Mouse (Mus musculus) cerebellum, adult 11 months (tissue): ENCODE measurements around the gene Nbeal1.
"Not testable (repeated sequence)": the region's sequence is repeated elsewhere in the genome, so short reads cannot be mapped to it uniquely, and the experiment has no call there.

Experiments used
- DNase-seq: peaks from one replicate; pipeline ENCODE4 v3.0.0; 2022

Gene Nbeal1

GRCm38 (mm10) chr1:60179932-60180783, at the start of gene Nbeal1:
Nbeal1 (plus strand) TSS chr1:60180599.
- DNase-seq, result peak; percentile 99

- no peak for DNase-seq
Observed at GRCm38 (mm10) chr1:60137346-60137745, 43.1 kb upstream of the Nbeal1 start.

DNA sequence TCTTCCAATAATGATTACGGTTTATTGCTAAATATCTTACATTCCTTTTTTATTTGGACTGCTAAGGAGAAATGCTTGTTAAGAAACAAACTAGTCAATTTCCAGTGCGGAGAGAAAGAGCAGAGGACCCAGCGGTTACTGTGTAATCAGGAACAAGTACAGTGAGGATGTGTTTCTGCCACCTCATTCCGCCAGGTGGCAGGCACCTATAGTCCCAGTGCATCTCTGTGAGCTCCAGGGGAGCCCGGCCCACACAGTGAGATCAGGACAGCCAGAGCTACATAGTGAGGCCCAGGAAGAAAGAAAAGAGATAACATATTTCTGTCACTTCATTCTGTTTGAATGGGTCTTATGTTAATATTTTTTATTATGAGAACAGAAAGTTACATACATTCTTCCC, 27.7 kb upstream of the Nbeal1 start:
- DNase-seq, result no peak

GRCm38 (mm10) chr1:60156651-60157050, 23.7 kb upstream of the Nbeal1 start:
- no peak for DNase-seq

GRCm38 (mm10) chr1:60158411-60158810, 22.0 kb upstream of the Nbeal1 start:
- DNase-seq, result no peak

- DNase-seq, result no peak
Observed at GRCm38 (mm10) chr1:60163676-60164075, 16.7 kb upstream of the Nbeal1 start.

GRCm38 (mm10) chr1:60169626-60170025, 10.8 kb upstream of the Nbeal1 start:
- no peak for DNase-seq

GRCm38 (mm10) chr1:60170251-60170650, 10.1 kb upstream of the Nbeal1 start:
- DNase-seq, result no peak

DNA sequence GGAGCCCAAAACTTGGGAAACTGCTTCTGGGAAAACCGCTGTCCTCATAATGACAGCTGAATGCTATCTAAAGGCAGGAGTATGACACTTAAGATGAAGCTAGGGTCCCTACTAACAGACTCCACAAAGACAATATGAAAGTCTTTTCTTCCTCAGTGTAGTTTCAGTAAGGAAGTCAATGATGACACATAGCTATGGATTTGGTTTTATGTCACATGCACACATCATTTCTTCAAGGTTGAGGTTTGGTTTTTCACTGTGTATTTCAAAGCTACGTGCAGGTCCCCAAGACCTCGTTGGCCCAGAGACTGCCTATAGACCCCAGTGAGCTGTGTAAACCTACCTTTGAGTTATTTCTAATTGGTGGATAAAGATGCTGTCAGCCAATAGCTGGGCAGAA, 7.3 kb upstream of the Nbeal1 start:
- no peak for DNase-seq

- DNase-seq, result not testable (repeated sequence)
Observed at GRCm38 (mm10) chr1:60177814-60178213, 2.6 kb upstream of the Nbeal1 start.

DNA sequence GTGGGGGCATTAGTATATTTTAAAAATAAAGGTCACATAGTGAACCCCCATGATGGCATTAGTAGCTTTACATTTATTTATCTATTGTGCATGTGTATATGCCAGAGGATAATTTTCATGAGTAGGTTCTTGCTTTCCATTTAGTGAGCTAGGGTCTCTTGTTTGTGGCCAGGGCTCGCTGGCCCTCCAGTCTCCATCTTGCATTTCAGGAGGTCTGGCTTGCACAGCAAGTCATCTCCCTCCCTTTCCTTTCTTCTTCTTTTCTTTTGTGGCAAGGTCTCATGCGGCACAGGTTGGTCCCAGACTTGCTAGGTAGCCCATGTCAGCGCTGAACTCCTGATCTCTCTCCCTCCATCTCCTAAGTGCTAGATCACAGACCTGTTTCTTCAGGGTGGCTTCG, 1.0 kb upstream of the Nbeal1 start:
- no peak for DNase-seq

DNA sequence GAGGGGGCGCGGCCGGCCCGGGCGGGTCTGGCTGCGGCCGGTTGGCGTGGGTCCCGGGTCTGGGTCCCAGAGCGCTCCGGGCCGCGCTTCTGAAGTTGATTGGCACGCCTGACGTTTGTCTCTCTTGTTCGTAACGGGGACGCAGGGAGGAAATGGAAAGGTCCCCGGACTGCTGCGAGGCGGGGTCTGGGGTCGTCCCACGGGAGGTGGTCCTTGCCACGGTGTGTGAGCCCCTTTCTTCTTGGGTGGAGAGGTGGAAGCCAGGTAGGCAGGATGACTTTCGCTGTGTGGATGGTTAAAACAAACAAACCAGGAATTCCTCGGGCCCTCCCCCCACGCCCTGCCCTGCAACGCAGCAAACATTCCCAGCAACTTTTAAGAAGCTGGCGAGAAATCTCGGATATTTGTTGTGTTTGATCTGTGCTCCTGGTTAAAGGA, 404 bp downstream of the Nbeal1 start:
- no peak for DNase-seq

DNA sequence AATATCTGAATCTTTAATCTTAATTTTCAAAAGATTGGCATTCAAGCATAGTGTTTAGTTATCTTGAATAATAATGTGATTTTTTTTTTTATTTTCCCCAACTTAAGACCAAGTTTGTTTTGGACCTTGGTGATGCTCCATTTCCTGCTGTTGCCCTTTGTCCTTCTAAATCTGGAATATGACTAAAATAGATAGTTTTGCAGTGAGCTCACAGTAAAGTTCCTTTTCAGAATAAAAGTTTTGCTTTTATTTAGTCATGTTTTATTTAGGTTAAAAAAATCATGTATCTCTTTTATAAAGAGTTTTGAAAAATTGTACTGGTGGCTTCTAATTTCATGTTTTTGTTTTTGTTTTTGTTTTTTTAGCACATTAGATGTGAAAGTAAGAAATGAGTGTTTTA, 8.1 kb downstream of the Nbeal1 start:
- DNase-seq, result no peak

- no peak for DNase-seq
Observed at GRCm38 (mm10) chr1:60196813-60197212, 16.4 kb downstream of the Nbeal1 start.

- DNase-seq, result no peak
Observed at GRCm38 (mm10) chr1:60199006-60199405, 18.6 kb downstream of the Nbeal1 start.

GRCm38 (mm10) chr1:60236261-60236660, 55.9 kb downstream of the Nbeal1 start:
- DNase-seq, result no peak

GRCm38 (mm10) chr1:60240430-60240829, 60.0 kb downstream of the Nbeal1 start:
- no peak for DNase-seq

GRCm38 (mm10) chr1:60268113-60268512, 87.7 kb downstream of the Nbeal1 start:
- no peak for DNase-seq

DNA sequence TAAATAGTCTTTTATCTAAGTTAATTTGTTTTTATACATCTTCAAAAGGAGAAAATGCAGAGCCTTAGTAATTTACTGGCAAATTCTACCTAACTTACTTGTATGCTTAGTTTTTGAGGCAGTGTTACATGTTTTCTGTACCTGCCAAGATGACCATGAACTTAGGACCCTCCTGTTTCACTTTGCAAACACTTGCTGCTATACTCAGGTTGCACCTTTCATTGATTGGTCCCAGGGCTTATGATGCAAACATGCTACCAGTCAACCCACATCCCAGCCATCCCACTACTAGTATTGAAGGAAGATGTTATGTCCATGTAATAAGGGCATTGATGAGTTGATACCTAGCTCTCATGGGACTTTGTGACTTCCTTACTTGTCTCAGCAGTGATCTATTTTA, 88.9 kb downstream of the Nbeal1 start:
- no peak for DNase-seq

DNA sequence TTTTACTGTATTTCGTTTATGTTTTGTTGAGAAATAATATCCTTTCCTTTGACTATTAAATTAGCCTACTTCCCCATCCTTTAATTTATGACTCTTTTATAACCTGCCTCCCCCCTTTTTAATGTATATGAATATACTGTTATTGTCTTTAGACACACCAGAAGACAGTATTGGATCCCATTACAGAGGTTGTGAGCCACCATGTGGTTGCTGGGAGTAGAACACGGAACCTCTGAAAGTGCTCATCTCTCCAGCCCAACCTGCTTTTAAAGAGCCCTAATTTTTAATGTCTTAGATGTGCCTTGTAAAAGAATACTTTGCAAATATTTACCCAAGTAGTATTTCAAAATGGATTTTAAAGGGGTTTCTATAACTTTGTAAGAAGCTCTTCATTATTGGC, 92.1 kb downstream of the Nbeal1 start:
- DNase-seq, result no peak

DNA sequence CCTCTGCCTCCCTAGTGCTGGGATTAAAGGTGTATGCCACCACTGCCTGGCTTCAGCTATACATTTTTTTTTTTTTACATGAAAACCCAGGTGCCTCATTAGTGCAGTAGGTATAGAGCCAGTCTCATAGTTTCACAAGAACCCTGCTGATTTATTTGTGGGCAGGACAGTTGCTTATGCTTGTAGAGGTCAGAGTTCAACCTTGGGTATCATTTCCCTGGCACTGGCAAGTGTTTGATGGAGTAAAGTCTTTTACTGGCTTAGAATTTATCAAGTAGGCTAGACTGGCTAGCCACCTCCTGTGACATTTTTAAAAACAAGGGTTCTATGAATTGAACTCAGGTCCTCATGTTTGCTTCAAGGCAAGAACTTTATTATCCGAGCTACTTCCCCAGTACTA, 113.5 kb downstream of the Nbeal1 start:
- no peak for DNase-seq

- DNase-seq, result peak; percentile 90
Observed at GRCm38 (mm10) chr1:60342808-60343629, 162.6 kb downstream of the Nbeal1 start, which contains the start of gene Cyp20a1. Cyp20a1 (plus strand) TSS chr1:60343323.

DNA sequence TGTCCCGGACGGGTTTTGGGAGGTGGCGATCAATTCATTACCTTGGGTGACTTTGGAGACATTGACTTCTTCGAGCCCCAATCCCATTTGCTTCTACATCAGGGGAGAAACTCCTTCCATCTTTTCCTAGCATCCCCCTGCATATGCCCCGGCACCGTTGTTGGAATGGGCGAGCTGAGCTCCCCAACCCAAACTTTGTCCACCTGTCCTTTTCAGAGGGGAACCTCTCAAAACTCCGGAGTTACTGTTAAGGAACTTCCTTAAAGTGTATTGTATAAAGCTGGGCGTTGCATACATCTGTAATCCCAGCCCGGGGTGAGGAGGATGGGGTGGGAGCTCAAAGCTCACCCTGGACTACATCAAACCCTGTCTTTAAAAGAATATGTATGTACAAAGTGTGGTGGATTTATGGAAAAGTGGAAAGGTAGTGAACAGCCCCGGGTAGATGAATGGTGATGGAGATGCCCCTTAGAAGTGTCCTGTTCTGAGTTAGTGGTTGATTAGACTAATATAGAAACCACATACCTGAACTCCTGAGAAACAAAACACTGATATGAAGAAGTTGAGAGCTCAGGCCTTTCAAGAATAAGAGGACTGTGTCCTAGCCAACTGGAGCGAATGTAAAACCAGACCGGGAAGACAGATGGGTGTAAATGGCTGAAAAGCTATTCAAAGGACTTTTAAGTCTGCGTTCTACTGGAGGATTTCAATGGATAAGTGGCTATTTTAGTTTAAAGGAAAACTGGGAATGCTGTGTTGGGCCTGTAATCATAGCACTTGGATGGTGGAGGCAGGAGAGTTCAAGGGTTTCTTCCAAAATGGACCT, 163.4 kb downstream of the Nbeal1 start:
- DNase-seq, result no peak
